Comparison of ENCODE assay signal across 16 mouse cellular contexts in genomic region chr14:85508527-85508926, GRCm38 (mm10).
DNase-seq lines count a peak whose midpoint lies in the region; ATAC-seq and TF ChIP-seq lines count a peak whose summit lies in the region.
"Had no signal": no experiment of that assay in that cellular context is flagged by ENCODE, and none has a peak within 500 bp of the region (broad histone marks: within the 10 kb centered on the region; RNA-seq: fewer than 3 reads in every experiment).

No protein-coding gene starts in this region.

- H3K4me2 ChIP-seq in neural tube, embryonic 11.5 days (ENCODE audit: low read depth): no peak overlapping the region
- no peak overlapping the region for H3K4me2 ChIP-seq in neural tube, embryonic 15.5 days
- no peak overlapping the region for H3K4me2 ChIP-seq in forebrain, embryonic 15.5 days (replicated peaks)
- no peak overlapping the region for H3K4me2 ChIP-seq in hindbrain, postnatal 0 days (ENCODE audit: low read depth, low read length)
- H3K4me2 ChIP-seq: heart, embryonic 11.5 days; lung, embryonic 15.5 days had no signal

- H3K4me3 ChIP-seq in neural tube, embryonic 11.5 days (ENCODE audit: low read depth, low read length): no peak overlapping the region
- no peak overlapping the region for H3K4me3 ChIP-seq in neural tube, embryonic 15.5 days (replicated peaks)
- H3K4me3 ChIP-seq in forebrain, embryonic 15.5 days: no peak overlapping the region
- H3K4me3 ChIP-seq in hindbrain, postnatal 0 days (ENCODE audit: low read length): no peak overlapping the region
- H3K4me3 ChIP-seq: layer of hippocampus, adult 2 months; lung, embryonic 15.5 days had no signal

- peak; percentile 20 for DNase-seq in neural tube, embryonic 11.5 days (ENCODE audit: low spot score)
- peak; percentile 3 for DNase-seq in hindbrain, postnatal 0 days (ENCODE audit: low spot score)
- peak; percentile 73 for DNase-seq in retina, embryonic 14.5 days (ENCODE audit: low spot score)
- DNase-seq in left cerebral cortex, postnatal 4 days: no peak
- DNase-seq in right cerebral cortex, postnatal 14 days: no peak
- DNase-seq in B cell, adult 2 months: no peak
- DNase-seq: adrenal gland, postnatal 25 days; gastrocnemius, postnatal 25 days; heart, postnatal 36 days; kidney, adult 2 months; right cerebral cortex, adult 18-20 months had no signal

- 30% methylated on average over 3 of the region's 3 CpGs for WGBS in neural tube, embryonic 11.5 days
- WGBS in neural tube, embryonic 15.5 days: 19% methylated on average over 3 of the region's 3 CpGs
- WGBS in forebrain, embryonic 15.5 days: 6% methylated on average over 3 of the region's 3 CpGs
- WGBS in hindbrain, postnatal 0 days: 25% methylated on average over 3 of the region's 3 CpGs

- peak; percentile 66 for ATAC-seq in neural tube, embryonic 11.5 days (ENCODE audit: insufficient read depth, low FRiP score, low TSS enrichment)
- no peak for ATAC-seq in neural tube, embryonic 15.5 days (ENCODE audit: low FRiP score)
- ATAC-seq in forebrain, embryonic 15.5 days (replicated peaks): peak; percentile 93
- 0 out of 2 replicates have a peak, but pooled peaks have one; percentile 45 for ATAC-seq in hindbrain, postnatal 0 days

- no peak for TF ChIP-seq CTCF in hindbrain, postnatal 0 days (IDR thresholded peaks at IDR 0.05; ENCODE audit: low read depth)

- no peaks in the 10 kb centered on the region for H3K9me3 ChIP-seq in neural tube, embryonic 11.5 days (ENCODE audit: control insufficient read depth, low read length)
- H3K9me3 ChIP-seq in neural tube, embryonic 15.5 days (replicated peaks): no peaks in the 10 kb centered on the region
- no peaks in the 10 kb centered on the region for H3K9me3 ChIP-seq in forebrain, embryonic 15.5 days
- no peaks in the 10 kb centered on the region for H3K9me3 ChIP-seq in hindbrain, postnatal 0 days (ENCODE audit: low read length)
- H3K9me3 ChIP-seq: lung, embryonic 15.5 days had no signal

- no peaks in the 10 kb centered on the region for H3K27me3 ChIP-seq in neural tube, embryonic 11.5 days (ENCODE audit: control insufficient read depth, insufficient read depth, low read length)
- H3K27me3 ChIP-seq in neural tube, embryonic 15.5 days (replicated peaks): no peaks in the 10 kb centered on the region
- H3K27me3 ChIP-seq in forebrain, embryonic 15.5 days: no peaks in the 10 kb centered on the region
- H3K27me3 ChIP-seq in hindbrain, postnatal 0 days (ENCODE audit: insufficient read depth, low read length): no peaks in the 10 kb centered on the region
- H3K27me3 ChIP-seq: lung, embryonic 15.5 days had no signal

- H3K4me1 ChIP-seq in neural tube, embryonic 11.5 days (ENCODE audit: control insufficient read depth, insufficient read depth, low read length): no peaks in the 10 kb centered on the region
- H3K4me1 ChIP-seq in neural tube, embryonic 15.5 days: peaks cover 6% of the 10 kb centered on the region
- peaks cover 21% of the 10 kb centered on the region for H3K4me1 ChIP-seq in forebrain, embryonic 15.5 days
- H3K4me1 ChIP-seq in hindbrain, postnatal 0 days (ENCODE audit: insufficient read depth, low read length): 0 out of 2 replicates have a peak, but pooled peaks cover 2% of the 10 kb centered on the region
- H3K4me1 ChIP-seq: lung, embryonic 15.5 days had no signal

- H3K9ac ChIP-seq in neural tube, embryonic 11.5 days (ENCODE audit: low read length): no peak overlapping the region
- no peak overlapping the region for H3K9ac ChIP-seq in neural tube, embryonic 15.5 days (replicated peaks)
- H3K9ac ChIP-seq in forebrain, embryonic 15.5 days (replicated peaks): no peak overlapping the region
- no peak overlapping the region for H3K9ac ChIP-seq in hindbrain, postnatal 0 days (replicated peaks; ENCODE audit: low read length)
- H3K9ac ChIP-seq: lung, embryonic 15.5 days had no signal

- intact Hi-C loops in left cerebral cortex, postnatal 4 days (cut with DNase I): no loop called here

- H3K27ac ChIP-seq in neural tube, embryonic 11.5 days (ENCODE audit: low read depth, low read length): no peak overlapping the region
- no peak overlapping the region for H3K27ac ChIP-seq in neural tube, embryonic 15.5 days (replicated peaks)
- H3K27ac ChIP-seq in forebrain, embryonic 15.5 days (replicated peaks): 0 out of 2 replicates have a peak overlapping the region, but pooled peaks have one; percentile 40
- no peak overlapping the region for H3K27ac ChIP-seq in hindbrain, postnatal 0 days
- H3K27ac ChIP-seq: lung, embryonic 15.5 days had no signal

- H3K36me3 ChIP-seq in neural tube, embryonic 11.5 days (ENCODE audit: control insufficient read depth, insufficient read depth, low read length): no peaks in the 10 kb centered on the region
- no peaks in the 10 kb centered on the region for H3K36me3 ChIP-seq in neural tube, embryonic 15.5 days
- no peaks in the 10 kb centered on the region for H3K36me3 ChIP-seq in forebrain, embryonic 15.5 days
- H3K36me3 ChIP-seq in hindbrain, postnatal 0 days (ENCODE audit: insufficient read depth, low read length): no peaks in the 10 kb centered on the region
- H3K36me3 ChIP-seq: lung, embryonic 15.5 days had no signal

Comparison
In these comparisons a context has a peak if more than half of its experiments do, and no peak if none do; other contexts are left out.
1. DNase-seq: peak in neural tube, embryonic 11.5 days (single experiment), hindbrain, postnatal 0 days (single experiment) and retina, embryonic 14.5 days (single experiment); none in left cerebral cortex, postnatal 4 days (single experiment), right cerebral cortex, postnatal 14 days (single experiment) and B cell, adult 2 months (0 of 2).